Comparison of ENCODE assay signal across 19 mouse cellular contexts in the genomic region with DNA sequence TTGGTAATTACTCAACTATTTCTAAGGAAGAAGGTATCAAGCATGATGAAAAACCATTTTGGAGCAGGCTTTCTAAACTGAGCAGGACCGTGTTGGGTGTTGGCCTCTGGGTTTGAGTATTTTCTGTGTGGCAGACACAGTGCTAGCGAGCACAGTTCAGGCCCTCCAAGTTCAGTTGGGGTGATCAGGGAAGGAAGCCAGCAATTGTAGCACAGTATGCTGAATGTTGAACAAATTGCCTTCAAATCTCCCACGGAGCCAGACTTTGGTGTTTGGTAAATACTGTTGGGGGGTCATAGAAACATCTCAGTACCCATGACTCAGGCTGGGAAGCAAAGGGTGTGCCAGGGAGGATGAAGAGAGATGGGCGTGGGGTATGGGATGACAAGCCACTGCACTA. TPM values are rescaled to one million over a fixed set of nuclear protein-coding genes. Genes with fewer than 3 reads are reported as not detected.
A peak's percentile ranks its signal among the peaks of the same experiment; 100 is the strongest.
DNase-seq lines count a peak whose midpoint lies in the region; ATAC-seq and TF ChIP-seq lines count a peak whose summit lies in the region.
"Had no signal": no experiment of that assay in that cellular context is flagged by ENCODE, and none has a peak within 500 bp of the region (broad histone marks: within the 10 kb centered on the region; RNA-seq: fewer than 3 reads in every experiment).

No protein-coding gene starts in this region.

- WGBS in heart, embryonic 12.5 days, result 72% methylated on average over 4 of the region's 4 CpGs
- WGBS in lung, postnatal 0 days, result 86% methylated on average over 4 of the region's 4 CpGs

- no peaks in the 10 kb centered on the region for H3K4me1 ChIP-seq in heart, embryonic 12.5 days (replicated peaks)
- H3K4me1 ChIP-seq in lung, postnatal 0 days (ENCODE audit: insufficient read depth, low read depth, low read length), result no peaks in the 10 kb centered on the region

- H3K9me3 ChIP-seq in heart, embryonic 12.5 days (replicated peaks), result no peaks in the 10 kb centered on the region
- H3K9me3 ChIP-seq in lung, postnatal 0 days (ENCODE audit: low read length), result no peaks in the 10 kb centered on the region
- H3K9me3 ChIP-seq: G1E had no signal

- TF ChIP-seq EP300 in lung, postnatal 0 days (IDR thresholded peaks at IDR 0.05), result no peak

- H3K27me3 ChIP-seq in heart, embryonic 12.5 days (replicated peaks), result no peaks in the 10 kb centered on the region
- H3K27me3 ChIP-seq in lung, postnatal 0 days (replicated peaks; ENCODE audit: insufficient read depth, low read length), result no peaks in the 10 kb centered on the region
- H3K27me3 ChIP-seq: CH12.LX, Patski had no signal

- no peak for ATAC-seq in heart, embryonic 12.5 days (ENCODE audit: insufficient number of reproducible peaks, low FRiP score)
- ATAC-seq in lung, postnatal 0 days, result no peak
- ATAC-seq: activated CD4-positive, CD25-positive, alpha-beta regulatory T cell, adult 4 months; CD4-positive, CD25-positive, alpha-beta regulatory T cell, adult 4 months; Patski had no signal

- H3K4me3 ChIP-seq in heart, embryonic 12.5 days, result no peak overlapping the region
- no peak overlapping the region for H3K4me3 ChIP-seq in lung, postnatal 0 days (ENCODE audit: low read depth, low read length)

- H3K9ac ChIP-seq in heart, embryonic 12.5 days, result no peak overlapping the region
- no peak overlapping the region for H3K9ac ChIP-seq in lung, postnatal 0 days (replicated peaks; ENCODE audit: low read depth)

- no peaks in the 10 kb centered on the region for H3K36me3 ChIP-seq in heart, embryonic 12.5 days
- no peaks in the 10 kb centered on the region for H3K36me3 ChIP-seq in lung, postnatal 0 days (ENCODE audit: insufficient read depth, low read length)
- H3K36me3 ChIP-seq: G1E had no signal

- DNase-seq in heart, adult 11 months, result peak; percentile 81
- peak; percentile 52 for DNase-seq in lung, postnatal 10 days
- no peak for DNase-seq in lung, postnatal 0 days (ENCODE audit: low spot score)
- DNase-seq: adrenal gland, adult 2 months; adrenal gland, adult 8-10 months; adrenal gland, postnatal 10 days; adrenal gland, postnatal 14 days; adrenal gland, postnatal 25 days; adrenal gland, postnatal 36 days; B cell, adult 2 months; cerebellum, adult 11 months; cerebellum, adult 11-12 months; cerebellum, adult 18-20 months had no signal

- H3K27ac ChIP-seq in heart, embryonic 12.5 days (ENCODE audit: poor library complexity, severe bottlenecking), result no peak overlapping the region
- no peak overlapping the region for H3K27ac ChIP-seq in lung, postnatal 0 days (ENCODE audit: low read length)

- TF ChIP-seq CTCF in lung, postnatal 0 days (IDR thresholded peaks at IDR 0.05), result no peak

- H3K4me2 ChIP-seq in heart, embryonic 12.5 days, result no peak overlapping the region
- no peak overlapping the region for H3K4me2 ChIP-seq in lung, postnatal 0 days (replicated peaks; ENCODE audit: low read depth, low read length)

RNA-seq across cellular contexts. Expression of gene Calml3, which starts 43.0 kb away (rescaled TPM):
- not detected in 2 replicates for polyA plus RNA-seq in heart, embryonic 12.5 days (2016; fragmentation: Nextera tagmentation; extraction: Ambion mirVana)
- polyA plus RNA-seq in lung, postnatal 0 days (2015; fragmentation: Nextera tagmentation; extraction: Ambion mirVana), result 0.19 and 0.21 TPM in 2 replicates
- polyA plus RNA-seq: activated CD4-positive, CD25-positive, alpha-beta regulatory T cell, adult 4 months; adrenal gland, adult 2 months; CD4-positive, CD25-positive, alpha-beta regulatory T cell, adult 4 months; G1E had no signal
